Mouse (Mus musculus) forelimb bud, embryonic 11.5 days (tissue): ENCODE measurements around the gene Tcerg1l.

Experiments
- DNase-seq: peaks from one replicate; pipeline ENCODE4 v3.0.0-alpha.2; 2012; ENCODE audit warnings: low read depth, low spot score

Gene Tcerg1l

DNA sequence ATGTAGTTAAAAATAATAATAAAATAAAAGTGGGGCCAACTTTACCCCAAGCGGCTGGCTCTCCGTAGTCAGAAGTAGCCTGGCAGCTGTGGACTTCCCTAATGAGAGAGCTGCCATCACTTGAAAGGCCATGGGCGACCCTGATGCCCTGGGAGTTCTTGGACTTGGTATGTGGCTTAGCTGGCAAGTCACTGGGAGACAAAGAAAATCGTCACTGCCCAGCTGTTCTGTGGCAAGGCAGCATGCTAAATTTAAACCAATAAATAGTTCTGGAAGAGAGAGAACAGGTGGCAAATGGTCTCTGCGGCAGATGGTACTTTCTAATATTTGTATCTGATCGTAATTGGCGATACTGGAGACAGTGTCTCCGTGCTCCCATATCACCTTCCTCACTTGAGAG lies 40.1 kb downstream of the Tcerg1l start:
- no peak for DNase-seq

DNA sequence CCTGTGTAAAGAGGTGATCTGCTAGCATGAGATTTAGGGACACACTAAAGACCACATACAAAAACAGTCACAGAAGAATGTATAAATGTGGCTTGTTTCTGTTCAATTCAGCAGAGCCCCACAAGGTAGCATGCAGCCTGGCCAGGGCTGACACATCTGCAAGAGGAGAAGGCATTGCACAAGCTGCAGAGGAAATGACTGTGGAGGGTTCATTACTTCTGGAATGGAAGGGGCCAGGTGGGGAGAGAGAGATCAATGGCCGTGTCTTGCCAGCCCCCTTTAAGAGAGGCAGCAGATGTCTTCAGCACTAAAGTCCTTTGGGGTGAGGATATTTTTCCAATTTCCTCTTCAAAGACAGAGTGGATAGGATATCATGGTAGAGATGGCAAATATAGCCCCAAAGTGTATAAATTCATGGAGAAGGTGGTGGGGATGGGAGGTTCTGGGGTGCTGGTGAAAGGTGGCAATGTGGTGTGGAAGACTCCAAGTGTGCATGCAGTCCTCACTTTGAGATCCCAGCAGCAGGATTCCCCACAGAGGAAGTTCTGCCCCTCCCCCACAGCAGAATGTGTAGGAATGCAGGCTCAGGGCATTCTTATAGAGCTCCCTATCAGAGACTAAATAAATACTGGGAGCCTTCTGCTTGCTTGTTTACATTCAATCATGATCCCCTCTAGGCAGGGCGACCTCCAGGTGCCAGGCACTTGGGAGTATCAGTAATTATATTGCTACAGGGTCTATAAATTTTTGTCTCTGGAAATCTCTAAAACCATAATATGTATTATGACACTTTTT lies 40.7 kb downstream of the Tcerg1l start:
- DNase-seq, result peak; percentile 64

DNA sequence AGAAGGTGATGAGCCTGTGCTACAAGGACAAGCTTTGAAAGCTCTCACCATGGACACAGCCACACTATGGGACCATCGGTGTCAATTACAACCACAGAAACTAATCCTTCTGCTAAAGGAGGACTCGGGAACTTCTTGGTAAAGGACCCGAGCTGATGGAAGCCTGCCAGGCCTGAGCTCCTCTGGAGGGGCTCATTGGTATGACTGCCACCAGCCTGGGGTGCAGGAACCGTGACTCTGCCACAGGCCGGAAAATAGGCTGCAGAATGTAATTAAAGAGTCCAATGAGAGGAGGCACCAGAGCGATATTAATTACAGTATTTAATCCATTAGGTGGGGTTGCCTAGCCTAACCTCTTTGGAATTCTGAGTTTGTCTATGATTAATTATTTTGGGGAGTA lies 52.1 kb downstream of the Tcerg1l start:
- DNase-seq, result no peak

DNA sequence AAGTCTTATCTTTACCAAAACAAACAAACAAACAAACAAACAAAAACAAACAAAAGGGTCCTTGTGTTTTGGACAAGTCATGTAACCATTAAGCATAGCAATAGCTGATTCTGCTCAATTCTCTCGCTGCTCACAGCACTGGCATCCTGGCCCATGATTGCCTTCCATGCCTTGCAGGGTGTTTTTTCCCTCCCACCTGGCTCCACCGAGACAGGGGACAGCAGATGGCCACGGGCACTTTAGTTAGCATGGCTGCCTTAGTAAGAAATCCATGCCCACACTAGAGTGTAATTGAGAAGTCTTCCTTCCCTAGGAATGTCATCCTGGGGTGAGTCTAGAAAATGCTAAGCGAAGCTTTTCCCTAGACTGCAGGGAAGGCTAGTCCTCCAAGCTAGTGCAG lies 59.1 kb downstream of the Tcerg1l start:
- DNase-seq, result no peak

DNA sequence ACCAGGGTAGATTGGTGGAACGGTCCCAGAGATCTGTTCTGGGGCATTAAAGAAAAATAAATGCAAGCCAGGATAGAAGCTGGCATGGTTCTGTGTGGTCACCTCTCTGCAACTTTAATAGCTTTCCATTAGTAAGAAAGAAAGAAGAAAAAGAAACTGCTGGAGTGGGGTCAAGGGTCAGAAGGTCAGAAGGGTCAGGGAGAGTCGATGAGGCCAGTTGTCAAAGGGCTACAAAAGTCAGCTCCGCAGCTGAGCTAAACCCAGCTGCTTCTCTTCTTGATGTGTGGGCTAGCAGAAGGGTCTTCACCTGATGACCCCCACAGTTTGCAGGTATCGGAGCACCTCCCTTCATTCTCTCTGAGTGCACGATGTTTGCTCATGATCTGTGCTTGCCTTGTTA lies 59.6 kb downstream of the Tcerg1l start:
- no peak for DNase-seq

DNA sequence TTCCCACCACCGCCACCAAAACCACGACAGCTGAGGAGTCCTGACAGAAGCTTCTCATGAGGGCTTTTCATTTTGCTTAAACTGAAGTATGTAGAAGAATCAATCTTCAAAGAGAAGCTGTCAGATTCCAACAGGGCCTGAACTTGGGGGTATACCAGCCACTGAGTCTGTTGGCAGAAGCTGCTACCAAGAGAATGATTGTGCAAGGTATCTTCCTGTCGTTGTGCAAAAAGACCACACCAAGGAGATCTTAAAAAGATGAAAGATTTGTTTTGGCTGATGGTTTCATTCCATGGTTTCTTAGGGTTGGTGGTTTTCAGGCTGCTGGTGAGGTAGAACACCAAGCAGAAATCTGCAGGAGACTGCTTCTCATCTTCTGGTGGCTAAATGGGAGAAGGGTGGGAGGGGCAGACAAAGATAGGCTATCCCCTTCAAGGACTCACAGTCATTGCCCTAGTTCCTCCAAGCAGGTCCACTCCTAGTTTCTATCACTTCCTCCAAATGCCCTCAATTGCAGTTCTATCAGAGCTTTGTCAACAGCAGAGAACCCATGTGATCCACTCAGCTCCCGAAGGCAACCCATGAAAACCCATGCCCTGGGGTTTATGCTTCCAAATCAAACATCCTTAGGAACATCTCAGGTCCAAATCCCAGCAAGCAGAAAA lies 64.9 kb downstream of the Tcerg1l start:
- DNase-seq, result no peak

DNA sequence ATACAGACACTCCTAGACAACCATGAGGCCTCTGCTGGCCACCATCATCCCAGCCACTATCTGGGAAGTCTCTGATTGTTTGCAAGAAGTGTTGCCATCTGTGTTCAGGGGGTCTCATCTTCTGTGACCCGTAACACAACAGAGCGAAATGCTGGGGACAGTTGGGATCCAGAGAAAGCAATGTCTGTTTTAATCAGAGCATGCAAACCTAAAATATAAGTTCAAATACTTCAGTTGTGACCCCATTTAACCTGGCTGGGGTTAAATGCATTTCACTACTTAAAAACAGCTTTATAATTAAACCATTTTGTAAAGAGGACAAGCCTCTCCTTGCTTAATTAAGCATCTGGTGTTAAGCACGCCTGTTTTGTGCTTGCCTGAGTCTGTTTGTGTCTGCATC lies 66.3 kb downstream of the Tcerg1l start:
- no peak for DNase-seq

DNA sequence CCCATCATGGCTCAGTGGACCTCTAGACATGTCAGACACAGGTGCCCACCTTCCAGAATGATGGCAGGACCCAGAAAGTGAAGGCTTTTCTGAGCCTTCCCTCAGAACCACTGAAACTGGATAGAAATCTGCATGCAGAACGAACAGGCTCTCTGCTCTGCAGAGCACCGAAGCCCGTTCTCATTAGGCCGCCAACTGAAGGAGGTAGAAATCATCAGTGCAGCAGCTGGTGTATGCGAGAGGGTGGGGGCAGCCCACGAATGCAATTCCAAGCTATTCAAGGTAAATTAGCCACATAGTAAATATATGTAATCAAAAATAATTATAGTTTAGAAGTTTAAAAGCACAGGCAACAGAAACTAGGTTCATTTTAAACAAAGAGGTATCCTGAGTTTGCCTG lies 68.9 kb downstream of the Tcerg1l start:
- DNase-seq, result no peak

DNA sequence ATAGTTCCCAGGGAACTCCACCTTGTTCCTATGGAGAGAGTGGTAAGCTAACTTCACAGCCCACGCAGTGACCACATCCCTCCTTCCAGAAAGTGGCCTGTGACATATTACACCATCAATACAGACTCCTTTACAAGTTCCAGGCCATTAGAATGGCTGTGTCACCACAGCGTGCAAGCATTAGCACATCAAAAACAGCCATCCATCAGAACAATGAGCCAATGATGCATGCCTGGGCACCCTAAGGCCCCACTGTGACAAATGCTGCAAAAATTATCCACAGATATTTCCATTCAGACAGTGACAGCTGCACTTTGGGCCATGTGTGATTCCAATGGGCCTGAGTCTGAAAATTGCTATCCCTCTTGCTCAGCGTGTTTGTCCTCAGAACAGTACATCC lies 70.8 kb downstream of the Tcerg1l start:
- DNase-seq, result no peak

DNA sequence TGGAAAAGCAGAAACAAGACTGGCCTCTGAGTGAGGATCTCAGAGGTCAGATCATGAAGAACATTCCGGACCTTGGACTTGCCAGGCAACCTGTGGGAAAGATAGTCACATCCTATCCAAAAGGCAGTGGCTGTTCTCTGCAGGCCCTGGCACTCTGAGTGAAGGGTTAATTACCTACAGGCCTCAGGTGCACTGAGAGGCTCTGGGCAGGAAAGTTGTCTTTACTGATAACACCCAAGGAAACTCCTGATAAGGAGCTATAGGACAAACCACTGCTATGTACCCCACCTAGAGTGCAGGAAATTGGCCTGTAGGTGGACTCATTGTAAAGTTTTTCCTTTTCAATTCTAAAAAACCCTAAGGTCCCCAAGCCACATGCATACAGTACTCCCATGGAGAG lies 83.8 kb downstream of the Tcerg1l start:
- no peak for DNase-seq

DNA sequence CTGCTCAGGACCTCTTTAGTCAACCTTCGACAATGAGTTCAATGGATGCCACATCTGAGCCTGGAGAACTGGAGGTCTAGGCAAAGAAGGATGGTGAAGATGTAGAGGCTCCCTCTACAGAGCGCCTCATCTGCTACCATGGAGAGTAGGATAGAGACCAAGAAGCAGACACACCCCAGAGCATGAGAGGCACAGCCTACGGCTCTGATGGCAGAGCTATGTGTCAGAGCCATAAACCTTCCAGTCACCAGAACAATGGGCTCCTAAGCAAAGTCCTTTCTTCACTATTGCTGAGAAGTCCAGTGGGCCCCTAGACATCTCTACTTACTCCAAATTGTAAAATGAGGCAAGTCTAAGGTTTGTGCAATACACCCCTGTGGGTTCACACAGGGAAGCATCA lies 91.4 kb downstream of the Tcerg1l start:
- no peak for DNase-seq

DNA sequence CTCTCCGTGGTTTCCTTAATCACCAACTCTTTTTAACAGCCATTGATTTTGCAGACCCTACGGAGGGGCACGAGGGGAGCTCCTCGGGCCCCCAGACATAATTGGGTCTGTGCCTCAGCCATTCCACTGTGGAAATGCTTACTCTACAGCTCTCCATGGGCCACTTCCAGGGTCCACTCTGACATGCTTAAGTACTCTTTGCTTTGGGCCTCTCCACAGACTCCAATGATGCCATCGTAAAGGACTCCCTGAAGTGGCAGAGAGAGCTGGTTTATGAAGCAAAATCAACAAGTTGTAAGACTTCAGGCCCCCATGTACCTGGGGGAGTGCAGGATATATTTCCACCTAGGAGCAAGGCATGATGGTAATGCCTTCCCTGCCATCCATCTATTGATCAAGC lies 112.7 kb downstream of the Tcerg1l start:
- DNase-seq, result no peak

DNA sequence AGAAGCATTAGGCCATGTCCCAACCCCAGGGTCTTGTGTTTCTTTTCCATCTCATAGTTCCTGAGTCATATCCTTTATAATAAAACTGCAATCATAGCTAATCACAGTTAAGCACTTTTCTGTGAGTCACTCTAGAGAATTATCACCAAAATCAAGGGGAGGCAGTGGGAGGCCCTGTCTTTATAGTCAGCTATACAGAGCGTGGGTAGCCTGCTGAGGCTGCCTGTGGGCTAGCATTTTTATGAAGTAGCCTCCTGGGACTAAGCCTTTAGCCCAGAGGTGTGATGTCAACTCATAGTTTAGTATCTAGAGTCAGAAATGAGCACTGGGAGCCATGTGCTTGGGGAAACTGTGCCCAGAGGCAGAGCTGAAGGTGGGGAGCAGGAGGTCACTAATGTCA lies 122.3 kb downstream of the Tcerg1l start:
- no peak for DNase-seq

DNA sequence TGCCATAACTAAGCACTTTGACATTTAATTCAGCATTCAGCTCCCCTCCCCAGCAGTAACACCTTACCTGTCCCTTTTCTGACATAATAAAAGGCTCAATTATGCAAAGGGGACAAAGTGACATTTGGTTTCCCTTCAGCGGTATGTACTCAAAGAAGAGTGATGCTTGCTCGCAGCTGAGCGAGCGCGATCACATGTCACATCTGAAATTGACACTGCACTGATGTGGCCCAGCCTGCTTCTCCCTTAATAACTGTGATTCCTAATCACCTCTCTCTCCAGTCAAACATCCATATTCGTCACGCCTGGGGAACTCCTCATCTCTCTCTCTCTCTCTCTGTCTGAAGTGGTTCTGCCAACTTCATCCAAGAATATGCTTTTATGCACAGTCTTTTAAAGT lies 126.2 kb downstream of the Tcerg1l start:
- no peak for DNase-seq

DNA sequence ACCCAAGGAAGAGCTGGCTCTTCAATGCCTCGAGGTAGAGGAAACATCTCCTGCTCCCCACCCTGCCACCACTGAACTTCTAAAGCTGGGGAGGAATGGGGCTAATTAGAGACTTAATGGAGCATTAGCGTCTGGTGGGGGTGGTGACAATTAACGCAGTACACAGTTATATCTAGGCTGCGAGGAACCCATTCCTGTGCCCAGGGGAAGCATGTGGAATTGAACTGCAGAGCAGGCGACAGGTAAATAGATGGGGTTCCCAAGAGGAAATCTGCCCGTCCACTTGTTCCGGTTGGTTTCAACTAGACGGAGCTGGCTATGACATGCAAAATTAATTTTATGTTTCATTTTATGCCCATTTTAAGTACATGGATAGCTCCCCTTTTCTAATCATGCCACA lies 128.1 kb downstream of the Tcerg1l start:
- no peak for DNase-seq

DNA sequence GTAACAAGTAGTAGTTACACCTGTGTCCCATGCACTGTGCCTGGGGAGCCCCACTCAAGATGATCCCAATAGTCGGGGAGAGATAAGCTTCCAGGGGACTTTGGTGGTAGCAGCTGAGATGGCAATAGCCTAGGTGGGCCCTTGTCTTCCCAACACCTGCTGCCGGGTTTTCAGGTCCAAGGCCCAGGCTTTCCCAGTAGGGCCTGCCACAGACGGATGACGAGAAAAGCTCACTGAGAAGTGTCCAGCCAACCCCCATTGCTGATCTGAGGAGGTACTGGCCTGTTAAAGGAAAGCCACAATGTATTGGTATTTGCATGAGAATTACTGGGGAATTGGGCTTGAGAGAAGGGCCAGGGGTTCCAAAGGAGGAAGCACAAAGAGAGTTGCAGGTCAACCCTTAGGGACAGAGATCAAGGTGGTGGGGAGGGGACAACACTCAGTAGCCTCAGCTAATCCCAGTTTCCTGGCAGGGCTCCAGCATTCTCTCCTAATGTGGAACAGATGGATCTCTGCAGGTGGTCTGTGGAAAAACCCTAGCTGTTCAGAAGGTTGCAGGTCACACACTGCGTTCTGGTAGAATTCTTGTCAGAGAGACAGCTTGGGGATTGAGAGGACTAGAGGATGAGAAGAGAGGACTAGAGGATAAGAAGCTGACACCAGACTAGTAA lies 129.4 kb downstream of the Tcerg1l start:
- peak; percentile 63 for DNase-seq

DNA sequence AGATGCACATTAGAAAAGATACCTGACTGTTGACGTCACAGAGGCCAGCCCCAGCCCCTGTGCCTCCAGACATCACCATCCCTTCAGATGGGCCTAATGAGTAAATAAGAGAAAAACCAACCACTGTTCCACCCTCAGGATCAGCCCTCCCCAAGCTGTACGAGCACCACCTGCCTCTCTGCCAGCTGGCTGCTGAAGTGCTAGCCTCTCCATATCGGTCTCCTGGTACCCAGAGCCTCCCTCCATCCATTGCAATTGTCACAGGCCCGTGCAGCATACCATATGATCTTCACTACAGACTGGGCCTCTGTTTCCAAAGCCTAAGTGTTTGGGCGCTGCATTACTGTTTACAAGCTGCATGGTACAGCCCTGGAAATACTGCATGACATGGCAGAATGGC lies 148.9 kb downstream of the Tcerg1l start:
- no peak for DNase-seq

DNA sequence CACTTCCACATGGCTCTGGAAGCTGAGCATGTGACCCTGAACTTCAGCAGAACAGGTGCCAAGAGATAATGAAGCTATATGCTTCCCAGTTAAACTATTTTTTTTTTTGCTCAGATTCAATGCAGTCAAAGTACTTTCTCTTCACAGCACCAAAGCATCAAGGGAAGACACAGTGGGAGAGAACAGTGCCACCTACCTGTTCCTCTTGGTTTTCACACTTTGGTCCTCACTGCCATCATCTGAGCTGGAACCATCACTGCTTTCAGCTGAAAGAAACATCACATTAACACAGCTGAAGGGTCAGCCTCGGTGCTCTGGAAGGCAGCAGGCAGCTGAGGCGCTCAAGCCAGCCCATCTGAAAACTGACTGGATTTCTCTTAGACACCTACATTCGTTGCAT lies 149.4 kb downstream of the Tcerg1l start:
- no peak for DNase-seq

DNA sequence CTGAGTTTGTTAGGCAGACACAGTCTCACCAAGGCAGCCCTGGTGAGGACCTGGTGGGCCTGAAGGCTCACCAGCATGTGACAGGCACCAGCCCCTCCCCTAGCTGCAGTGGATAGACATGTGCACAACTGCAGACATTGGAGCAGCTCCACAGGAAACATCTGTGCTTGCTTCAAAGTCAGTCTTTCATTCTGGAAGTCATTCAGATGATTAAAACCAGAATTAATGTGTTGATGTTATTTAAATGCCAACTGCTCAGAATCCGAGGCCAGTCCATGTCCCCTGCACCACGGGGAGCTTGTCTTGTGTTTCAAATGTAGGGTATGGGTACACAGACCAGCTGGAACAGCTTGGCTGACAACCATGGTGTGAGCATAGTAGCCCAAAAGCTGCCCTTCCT lies 150.8 kb downstream of the Tcerg1l start:
- DNase-seq, result peak; percentile 50

DNA sequence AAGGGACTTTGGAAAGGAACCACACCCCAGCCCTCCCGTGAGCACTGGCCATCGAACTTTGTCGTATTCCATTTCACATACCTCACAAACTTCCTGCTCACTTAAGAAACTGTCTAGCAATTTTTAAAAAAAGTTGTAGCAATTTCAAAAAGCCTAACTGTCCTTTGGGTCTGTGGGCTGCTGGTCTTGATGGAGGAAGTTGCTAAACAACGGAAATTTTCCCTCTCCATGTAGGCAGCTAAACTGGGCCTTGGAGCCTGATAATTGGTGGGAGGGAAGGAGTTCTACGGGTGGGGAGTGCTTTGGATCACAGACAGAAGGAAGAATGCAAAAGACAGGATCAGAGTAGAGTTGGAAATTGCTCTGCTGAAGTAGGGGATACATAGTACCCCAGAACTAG lies 155.3 kb downstream of the Tcerg1l start:
- no peak for DNase-seq

DNA sequence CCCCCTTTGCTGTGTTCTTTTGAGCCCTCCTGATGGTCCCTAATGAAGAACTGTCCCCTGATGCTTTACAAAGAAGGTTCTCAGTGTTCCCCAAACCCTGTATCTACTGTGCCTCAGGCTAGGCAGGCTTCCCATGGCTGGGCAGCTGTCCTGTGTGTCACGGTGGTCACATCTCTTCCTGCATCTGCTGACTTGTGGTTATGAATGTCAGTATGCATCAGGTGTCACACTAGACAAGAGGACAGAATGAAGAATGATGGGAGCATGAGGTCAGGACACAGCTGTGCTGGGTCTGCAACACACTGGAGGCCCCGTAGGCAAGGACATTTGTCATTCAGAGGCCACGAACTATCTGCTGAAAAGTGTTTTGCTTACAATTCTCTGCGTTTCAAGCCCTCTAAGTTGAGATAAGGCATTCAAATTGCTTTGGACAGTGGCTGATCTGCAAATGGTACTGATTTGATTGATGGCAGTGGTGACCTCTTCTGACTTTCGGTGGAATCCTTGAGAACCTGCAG lies 159.8 kb downstream of the Tcerg1l start:
- DNase-seq, result no peak

DNA sequence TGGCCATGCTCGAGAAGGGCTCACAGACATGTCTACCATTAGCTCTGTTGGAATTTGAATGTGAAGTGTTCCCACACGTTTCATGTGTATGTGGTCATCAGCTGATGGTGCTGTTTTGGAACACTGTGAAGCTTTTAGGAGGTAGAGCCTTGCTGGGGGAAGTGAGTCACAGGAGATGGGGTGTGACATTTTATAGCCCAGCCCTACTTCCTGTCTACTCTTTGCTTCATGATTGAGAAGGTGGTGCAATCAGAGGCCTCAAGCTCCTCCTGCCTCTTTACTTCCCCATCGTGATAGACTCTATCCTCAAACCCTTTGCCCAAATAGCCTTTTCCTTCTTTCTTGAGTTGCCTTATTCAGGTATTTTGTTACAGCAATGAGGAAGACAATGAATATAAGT lies 173.3 kb downstream of the Tcerg1l start:
- DNase-seq, result no peak

DNA sequence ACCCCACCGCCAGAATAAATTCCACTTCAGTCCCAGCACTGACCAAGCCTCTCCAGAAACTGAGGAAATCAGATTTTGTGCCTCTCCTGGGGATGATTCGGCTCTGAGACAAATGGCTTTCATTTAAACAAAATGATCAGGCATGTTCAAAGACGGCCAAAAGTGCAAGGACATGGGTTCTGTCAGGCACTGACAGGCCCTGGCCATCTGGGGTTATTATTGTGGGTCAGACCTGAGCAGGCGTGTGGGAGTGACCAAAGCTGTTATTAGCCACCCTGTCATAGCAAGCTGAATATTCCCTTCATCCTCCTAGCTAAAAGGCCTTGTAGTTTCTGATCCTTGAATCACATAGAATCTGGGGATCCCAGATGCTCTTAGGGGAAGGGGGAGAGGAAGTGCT lies 174.6 kb downstream of the Tcerg1l start:
- DNase-seq, result no peak
